Mouse (Mus musculus) kidney, embryonic 15.5 days (tissue): Measurements from ENCODE around the gene Atp8b2. TPM values are rescaled to one million over a fixed set of nuclear protein-coding genes. Genes with fewer than 3 reads are reported as not detected.
A peak's percentile ranks its signal among the peaks of the same experiment; 100 is the strongest.

Source experiments
- ATAC-seq: fragments of 200-750 bp; cut with Nextera tagmentation; replicated peaks from 2 replicates; pipeline ENCODE4 v1.8.0; 2017; ENCODE audit warnings: moderate TSS enrichment; ENCODE audit not compliant: low FRiP score
- H3K27ac ChIP-seq: fragments of 300-500 bp; sonication (generic); 2 replicates; pipeline ENCODE4 v1.5.1; 2015; ENCODE audit warnings: mild to moderate bottlenecking, inconsistent platforms
- H3K27me3 ChIP-seq: fragments of 300-500 bp; sonication (generic); 2 replicates; pipeline ENCODE4 v1.6.1; 2015; ENCODE audit warnings: inconsistent platforms
- H3K36me3 ChIP-seq: fragments of 300-500 bp; sonication (generic); 2 replicates; pipeline ENCODE4 v1.6.1; 2015; ENCODE audit warnings: inconsistent platforms
- H3K4me1 ChIP-seq: fragments of 300-500 bp; sonication (generic); 2 replicates; pipeline ENCODE4 v1.6.1; 2015; ENCODE audit warnings: inconsistent platforms
- H3K4me2 ChIP-seq: fragments of 300-500 bp; sonication (generic); 2 replicates; pipeline ENCODE4 v1.6.1; 2015; ENCODE audit warnings: moderate library complexity, mild to moderate bottlenecking, inconsistent platforms
- H3K4me3 ChIP-seq: fragments of 300-500 bp; sonication (generic); replicated peaks from 2 replicates; pipeline ENCODE4 v1.5.1; 2015; ENCODE audit warnings: mild to moderate bottlenecking, inconsistent platforms
- H3K9ac ChIP-seq: fragments of 300-500 bp; sonication (generic); 2 replicates; pipeline ENCODE4 v1.6.1; 2015; ENCODE audit warnings: mild to moderate bottlenecking, inconsistent platforms
- H3K9me3 ChIP-seq: fragments of 300-500 bp; sonication (generic); replicated peaks from 2 replicates; pipeline ENCODE4 v1.6.1; 2016; ENCODE audit warnings: inconsistent platforms
- WGBS: fragments of 180-500 bp; shearing (Covaris S2); methylation state at CpG from one replicate; pipeline ENCODE4 v1.1.7; 2015; ENCODE audit warnings: mixed read lengths; 5-methylcytosine and 5-hydroxymethylcytosine counted together
- polyA plus RNA-seq: library from polyadenylated mRNA; unstranded; fragments of >200 nt; fragmentation: Nextera tagmentation; extraction: Ambion mirVana; gene quantifications from 2 replicates; pipeline ENCODE4 v1.2.1, GENCODE M21; 2015

Gene Atp8b2
- polyA plus RNA-seq, 1 experiment from 2014 or later = 13.2 TPM

GRCm38 (mm10) chr3:89914700-89915099 lies 48.6 kb downstream of the Atp8b2 start:
- H3K27me3 ChIP-seq = peaks cover 48% of the 10 kb centered on the region
- no peak overlapping the region for H3K4me3 ChIP-seq
- no peak overlapping the region for H3K4me2 ChIP-seq
- no peak overlapping the region for H3K9ac ChIP-seq
- peaks cover 18% of the 10 kb centered on the region for H3K4me1 ChIP-seq
- WGBS = 81% methylated on average over 4 of the region's 4 CpGs
- no peak for ATAC-seq
- H3K36me3 ChIP-seq = no peaks in the 10 kb centered on the region
- no peak overlapping the region for H3K27ac ChIP-seq
- H3K9me3 ChIP-seq = no peaks in the 10 kb centered on the region

- Histone ChIP-seq H3K4me2 (peak within 1 kb of the TSS; percentile 99), H3K27me3 (peaks cover 48% of the 10 kb centered on the region), H3K4me1 (peaks cover 21% of the 10 kb centered on the region), H3K27ac (no peak within 1 kb of the TSS), H3K36me3 (no peaks in the 10 kb centered on the region), H3K4me3 (peak within 1 kb of the TSS; percentile 51), H3K9ac (peak within 1 kb of the TSS; percentile 50), H3K9me3 (no peaks in the 10 kb centered on the region)
- peak; percentile 78 for ATAC-seq
- 1% methylated on average over 74 of the region's 75 CpGs for WGBS
Measured at GRCm38 (mm10) chr3:89912543-89913391, 50.5 kb downstream of the Atp8b2 start, which contains the start of gene Il6ra. TSS of gene Il6ra (minus strand) at chr3:89913196.

DNA sequence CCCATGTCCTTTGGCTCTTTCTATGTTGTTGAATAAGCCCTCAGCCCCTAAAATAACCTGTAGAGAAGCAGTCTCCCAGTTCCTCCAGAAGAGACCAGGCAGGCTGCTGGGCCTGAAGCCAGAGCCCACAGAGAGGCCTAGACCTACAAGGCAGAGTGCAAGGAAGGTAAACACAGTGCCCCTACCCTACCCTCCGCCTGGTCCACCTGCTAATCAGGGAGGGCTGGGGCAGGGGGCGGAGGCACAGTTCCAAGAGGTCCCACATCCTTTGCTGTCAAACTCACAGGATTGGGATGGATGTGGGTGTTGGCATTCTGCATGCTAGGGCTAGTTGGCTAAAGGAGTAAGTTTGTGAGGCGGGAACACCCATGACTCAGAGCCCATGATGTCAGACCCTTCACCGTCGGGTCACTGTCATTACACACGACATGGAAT lies 51.2 kb downstream of the Atp8b2 start:
- H3K4me3 ChIP-seq = peak overlapping the region; percentile 51
- ATAC-seq = 0 out of 2 replicates have a peak, but pooled peaks have one; percentile 7
- H3K4me1 ChIP-seq = peaks cover 21% of the 10 kb centered on the region
- H3K36me3 ChIP-seq = no peaks in the 10 kb centered on the region
- H3K9ac ChIP-seq = no peak overlapping the region
- H3K4me2 ChIP-seq = peak overlapping the region; percentile 99
- 32% methylated on average over 6 of the region's 6 CpGs for WGBS
- H3K9me3 ChIP-seq = no peaks in the 10 kb centered on the region
- H3K27me3 ChIP-seq = peaks cover 48% of the 10 kb centered on the region
- no peak overlapping the region for H3K27ac ChIP-seq

GRCm38 (mm10) chr3:89911207-89911606 lies 52.1 kb downstream of the Atp8b2 start:
- H3K36me3 ChIP-seq = no peaks in the 10 kb centered on the region
- H3K4me3 ChIP-seq = no peak overlapping the region
- no peak for ATAC-seq
- H3K27ac ChIP-seq = no peak overlapping the region
- H3K4me1 ChIP-seq = peaks cover 21% of the 10 kb centered on the region
- no peaks in the 10 kb centered on the region for H3K9me3 ChIP-seq
- WGBS = 83% methylated on average over 3 of the region's 3 CpGs
- H3K4me2 ChIP-seq = no peak overlapping the region
- no peak overlapping the region for H3K9ac ChIP-seq
- peaks cover 48% of the 10 kb centered on the region for H3K27me3 ChIP-seq

GRCm38 (mm10) chr3:89909703-89910542 lies 53.4 kb downstream of the Atp8b2 start:
- peaks cover 40% of the 10 kb centered on the region for H3K27me3 ChIP-seq
- H3K9me3 ChIP-seq = no peaks in the 10 kb centered on the region
- no peak for ATAC-seq
- no peak overlapping the region for H3K4me3 ChIP-seq
- no peak overlapping the region for H3K27ac ChIP-seq
- 56% methylated on average over 5 of the region's 5 CpGs for WGBS
- H3K4me1 ChIP-seq = peaks cover 21% of the 10 kb centered on the region
- no peaks in the 10 kb centered on the region for H3K36me3 ChIP-seq
- H3K9ac ChIP-seq = no peak overlapping the region
- no peak overlapping the region for H3K4me2 ChIP-seq

- 81% methylated on average over 6 of the region's 6 CpGs for WGBS
- H3K9ac ChIP-seq = no peak overlapping the region
- H3K27ac ChIP-seq = no peak overlapping the region
- no peak for ATAC-seq
- H3K4me3 ChIP-seq = no peak overlapping the region
- no peak overlapping the region for H3K4me2 ChIP-seq
- H3K36me3 ChIP-seq = no peaks in the 10 kb centered on the region
- no peaks in the 10 kb centered on the region for H3K9me3 ChIP-seq
- H3K27me3 ChIP-seq = peaks cover 30% of the 10 kb centered on the region
- H3K4me1 ChIP-seq = peaks cover 21% of the 10 kb centered on the region
Measured at GRCm38 (mm10) chr3:89908836-89909235, 54.5 kb downstream of the Atp8b2 start.

GRCm38 (mm10) chr3:89907846-89908245 lies 55.5 kb downstream of the Atp8b2 start:
- Histone ChIP-seq H3K9ac (no peak overlapping the region), H3K27me3 (peaks cover 21% of the 10 kb centered on the region), H3K27ac (no peak overlapping the region), H3K4me1 (peaks cover 11% of the 10 kb centered on the region), H3K4me2 (no peak overlapping the region), H3K36me3 (no peaks in the 10 kb centered on the region), H3K9me3 (no peaks in the 10 kb centered on the region), H3K4me3 (no peak overlapping the region)
- ATAC-seq = no peak
- WGBS = 70% methylated on average over 3 of the region's 3 CpGs

GRCm38 (mm10) chr3:89899511-89899908 lies 63.8 kb downstream of the Atp8b2 start:
- Histone ChIP-seq H3K4me3 (no peak overlapping the region), H3K9me3 (no peaks in the 10 kb centered on the region), H3K4me1 (peaks cover 28% of the 10 kb centered on the region), H3K27me3 (no peaks in the 10 kb centered on the region), H3K36me3 (no peaks in the 10 kb centered on the region), H3K27ac (peak overlapping the region; percentile 74), H3K9ac (no peak overlapping the region), H3K4me2 (no peak overlapping the region)
- WGBS = 61% methylated on average over 8 of the region's 8 CpGs
- ATAC-seq = no peak; the same call in 1 of the 2 replicates

- no peaks in the 10 kb centered on the region for H3K27me3 ChIP-seq
- WGBS = 53% methylated on average over 5 of the region's 5 CpGs
- ATAC-seq = no peak
- no peak overlapping the region for H3K4me3 ChIP-seq
- H3K9ac ChIP-seq = no peak overlapping the region
- H3K4me1 ChIP-seq = peaks cover 28% of the 10 kb centered on the region
- no peaks in the 10 kb centered on the region for H3K9me3 ChIP-seq
- no peaks in the 10 kb centered on the region for H3K36me3 ChIP-seq
- no peak overlapping the region for H3K4me2 ChIP-seq
- peak overlapping the region; percentile 74 for H3K27ac ChIP-seq
Measured at GRCm38 (mm10) chr3:89898870-89899510, 64.3 kb downstream of the Atp8b2 start.

- no peak overlapping the region for H3K4me3 ChIP-seq
- H3K27ac ChIP-seq = no peak overlapping the region; the same call in 1 of the 2 replicates
- no peak for ATAC-seq
- no peaks in the 10 kb centered on the region for H3K9me3 ChIP-seq
- peaks cover 28% of the 10 kb centered on the region for H3K4me1 ChIP-seq
- 75% methylated on average over 10 of the region's 10 CpGs for WGBS
- no peaks in the 10 kb centered on the region for H3K27me3 ChIP-seq
- no peak overlapping the region for H3K4me2 ChIP-seq
- H3K36me3 ChIP-seq = no peaks in the 10 kb centered on the region
- no peak overlapping the region for H3K9ac ChIP-seq
Measured at GRCm38 (mm10) chr3:89898011-89898410, 65.3 kb downstream of the Atp8b2 start.

DNA sequence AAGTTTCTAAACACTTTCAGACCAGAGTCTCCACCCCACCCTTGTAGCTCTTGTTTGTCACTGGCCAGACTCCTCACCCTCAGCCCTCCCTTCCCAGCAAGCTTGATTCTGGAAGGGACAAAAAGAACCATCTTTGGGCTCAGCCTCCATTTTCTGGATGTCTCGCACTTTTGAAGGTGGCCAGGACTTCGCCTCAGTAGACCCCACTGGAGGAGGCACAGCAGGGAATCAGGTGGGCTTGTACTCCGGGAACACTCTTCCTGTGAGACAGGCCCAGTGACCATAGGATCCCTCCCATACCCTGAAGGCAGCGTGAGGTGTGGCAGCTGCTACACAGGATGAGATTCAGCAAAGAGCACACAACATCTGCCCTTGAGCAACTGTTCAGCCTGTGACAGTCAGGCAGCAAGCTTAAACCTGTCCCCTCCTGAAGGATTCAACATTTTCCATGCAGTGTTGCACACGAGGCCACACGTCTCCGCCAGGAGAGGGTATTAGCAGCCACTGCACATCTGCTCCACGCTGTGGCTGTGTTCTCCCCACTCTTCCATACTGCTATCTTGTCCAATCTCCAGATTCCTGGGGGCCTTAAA lies 66.0 kb downstream of the Atp8b2 start:
- no peak overlapping the region for H3K27ac ChIP-seq
- no peaks in the 10 kb centered on the region for H3K9me3 ChIP-seq
- no peaks in the 10 kb centered on the region for H3K36me3 ChIP-seq
- no peak overlapping the region for H3K9ac ChIP-seq
- H3K4me3 ChIP-seq = no peak overlapping the region
- H3K4me2 ChIP-seq = no peak overlapping the region
- H3K4me1 ChIP-seq = peaks cover 28% of the 10 kb centered on the region
- no peak for ATAC-seq
- 65% methylated on average over 8 of the region's 8 CpGs for WGBS
- H3K27me3 ChIP-seq = no peaks in the 10 kb centered on the region
